Mouse (Mus musculus): ENCODE results near the gene Gm773. TPM values are rescaled to one million over a fixed set of nuclear protein-coding genes. Genes with fewer than 3 reads are reported as not detected.
"Not testable (repeated sequence)": the region's sequence is repeated elsewhere in the genome, so short reads cannot be mapped to it uniquely, and the experiment has no call there.

Gene Gm773
- not detected for total RNA-seq (2021)
- long read RNA-seq, experiment 1 = 0 reads
- long read RNA-seq, experiment 2 = 0 reads

DNA sequence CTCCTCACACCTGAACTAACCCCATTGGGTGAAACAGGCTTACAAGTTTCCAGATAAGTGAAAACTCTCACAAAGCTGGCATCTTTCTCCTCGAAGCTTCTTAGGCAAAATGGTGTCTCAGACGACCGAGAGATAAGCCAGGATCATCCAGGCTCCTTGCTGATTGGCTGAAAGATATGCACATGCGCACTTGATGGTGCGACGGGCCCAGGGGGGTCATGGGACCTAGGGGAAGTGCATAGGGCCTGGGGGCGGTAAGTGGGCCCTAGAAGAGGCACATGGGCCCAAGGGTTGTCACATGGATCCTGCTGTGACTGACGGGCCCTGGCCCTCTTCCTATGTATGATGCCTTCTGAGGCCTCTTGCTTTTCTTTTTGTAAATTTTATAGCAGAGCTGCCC lies at the start of gene Gm773:
Gene Gm773, minus strand, starts transcription at position 111 of the 400 bp plus-strand sequence.
- no peak for DNase-seq (ENCODE audit: low spot score in 2 of 2)

DNA sequence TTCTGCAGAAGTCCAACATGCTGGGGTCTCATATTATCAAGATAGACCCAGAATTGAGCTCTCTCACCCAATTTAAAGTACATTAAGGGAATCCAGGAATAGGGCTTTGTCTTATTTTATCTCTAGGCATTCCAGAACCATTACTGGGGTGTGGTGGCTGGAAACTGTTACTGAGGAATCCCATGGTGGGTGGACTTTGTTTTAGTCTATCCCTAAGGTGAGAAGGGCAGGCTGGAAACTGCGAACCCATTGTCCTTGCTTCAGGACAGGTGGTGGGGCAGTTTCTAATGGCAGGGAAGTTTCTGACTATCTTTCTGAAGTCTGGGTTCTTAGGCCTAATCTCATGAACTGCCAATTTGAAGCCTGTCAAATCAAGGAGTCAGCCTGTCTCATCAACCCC lies 26.2 kb downstream of the Gm773 start:
- not testable (repeated sequence) for DNase-seq (ENCODE audit: low spot score in 2 of 2)

DNA sequence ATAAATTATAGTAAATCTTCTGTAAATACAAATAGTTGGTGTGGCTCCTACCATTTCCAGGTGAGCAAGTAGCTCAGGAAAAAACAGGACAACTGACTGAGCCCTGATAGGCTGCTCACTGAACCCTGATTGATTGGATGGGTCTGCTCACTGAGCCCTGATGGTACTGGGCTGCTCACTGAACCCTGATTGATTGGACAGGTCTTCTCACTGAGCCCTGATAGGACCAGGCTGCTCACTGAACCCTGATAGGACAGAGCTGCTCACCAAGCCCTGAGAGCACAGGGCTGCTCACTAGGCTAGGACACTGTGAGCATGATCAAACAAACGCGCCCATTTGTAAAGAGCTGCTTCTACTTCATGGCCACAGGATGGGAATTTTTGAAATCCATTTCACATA lies 61.3 kb downstream of the Gm773 start:
- no peak for DNase-seq (ENCODE audit: low spot score in 2 of 2)

Other genes with a start within 250 kb of the Gm773 start
- gene 3830403N18Rik, start 76.3 kb downstream of the Gm773 start, total RNA-seq (2021) = not detected
- gene Zfp449, start 133.5 kb upstream of the Gm773 start, total RNA-seq (2021) = 1 to 10 TPM; 1.9 to 3.5 TPM
- gene Smim10l2a, start 161.7 kb upstream of the Gm773 start, total RNA-seq (2021) = under 1 TPM; 0.30 to 0.54 TPM
- gene Gm2174, start 235.1 kb upstream of the Gm773 start, total RNA-seq (2021) = not detected
- gene Ints6l, start 242.0 kb upstream of the Gm773 start, total RNA-seq (2021) = 10 to 100 TPM; 19.4 to 31.1 TPM

Measured in adrenal gland, adult 18-20 months (tissue).